9 mouse cellular contexts compared by ENCODE assay signal in the genomic region with DNA sequence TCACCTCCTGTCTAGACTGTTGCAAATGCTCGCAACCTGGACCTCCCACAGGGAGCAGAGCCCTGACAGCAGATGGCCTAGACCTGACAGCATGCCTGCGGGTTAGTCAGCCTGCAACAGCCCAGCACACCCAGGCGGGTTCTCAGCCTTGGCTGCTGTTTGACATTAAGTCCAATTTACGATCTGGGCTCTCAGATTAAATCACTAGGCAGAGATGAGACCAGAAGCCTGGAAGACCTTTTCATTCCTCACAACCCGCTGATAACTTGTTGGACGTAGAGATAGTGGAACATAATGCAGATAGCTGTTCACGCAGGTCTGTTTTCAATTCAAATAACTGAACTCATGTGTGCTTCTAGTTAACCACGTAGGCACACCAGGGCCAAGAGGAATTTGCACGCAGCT.
DNase-seq lines count a peak whose midpoint lies in the region.
"Had no signal": no experiment of that assay in that cellular context is flagged by ENCODE, and none has a peak within 500 bp of the region (broad histone marks: within the 10 kb centered on the region; RNA-seq: fewer than 3 reads in every experiment).

No protein-coding gene starts in this region.

- WGBS in embryonic facial prominence, embryonic 10.5 days: 36% methylated on average over 9 of the region's 9 CpGs

- H3K4me3 ChIP-seq in embryonic facial prominence, embryonic 10.5 days: no peak overlapping the region

- no peaks in the 10 kb centered on the region for H3K36me3 ChIP-seq in embryonic facial prominence, embryonic 10.5 days (replicated peaks)

- DNase-seq in urinary bladder, adult 18-20 months (ENCODE audit: low spot score in 2 of 2): peak; percentile 1 to 34
- no peak for DNase-seq in urinary bladder, adult 2 months (ENCODE audit: low spot score)
- DNase-seq in embryonic facial prominence, embryonic 10.5 days (ENCODE audit: low spot score): peak; percentile 65
- peak; percentile 8 to 17 for DNase-seq in kidney, postnatal 36 days
- DNase-seq in urinary bladder, postnatal 4 days (ENCODE audit: low spot score in 2 of 2): peak; percentile 26 to 60
- DNase-seq in spleen, adult 18-20 months: no peak
- DNase-seq in T-cell, adult 2 months (ENCODE audit: low spot score): no peak
- no peak for DNase-seq in right cerebral cortex, adult 2 months (ENCODE audit: low spot score in 2 of 2)

- H3K9me3 ChIP-seq in embryonic facial prominence, embryonic 10.5 days: no peaks in the 10 kb centered on the region

- H3K27me3 ChIP-seq in embryonic facial prominence, embryonic 10.5 days (replicated peaks; ENCODE audit: low read depth, poor library complexity, severe bottlenecking): no peaks in the 10 kb centered on the region

- peaks cover 6% of the 10 kb centered on the region for H3K4me1 ChIP-seq in embryonic facial prominence, embryonic 10.5 days

- H3K27ac ChIP-seq in embryonic facial prominence, embryonic 10.5 days (replicated peaks): no peak overlapping the region
- H3K27ac ChIP-seq: macrophage had no signal

Comparison
In these comparisons a context has a peak if more than half of its experiments do, and no peak if none do; other contexts are left out.
1. DNase-seq: peak in urinary bladder, adult 18-20 months (2 of 2), embryonic facial prominence, embryonic 10.5 days (single experiment), kidney, postnatal 36 days (2 of 2) and urinary bladder, postnatal 4 days (2 of 2); none in urinary bladder, adult 2 months (single experiment), spleen, adult 18-20 months (0 of 2), T-cell, adult 2 months (single experiment) and right cerebral cortex, adult 2 months (0 of 2).